Mouse (Mus musculus) neural tube, embryonic 11.5 days (tissue): Measurements from ENCODE around the gene Gdf11. TPM values are rescaled to one million over a fixed set of nuclear protein-coding genes. Genes with fewer than 3 reads are reported as not detected.

Experiments
- ATAC-seq: fragments of 200-750 bp; cut with Nextera tagmentation; 2 replicates; pipeline ENCODE4 v1.8.0; 2017; ENCODE audit warnings: moderate number of reproducible peaks, mild to moderate bottlenecking, moderate TSS enrichment, moderate library complexity; ENCODE audit not compliant: insufficient read depth, low FRiP score, low TSS enrichment
- DNase-seq: peaks from one replicate; pipeline ENCODE4 v3.0.0-alpha.2; 2015; ENCODE audit warnings: low spot score
- H3K27ac ChIP-seq: fragments of 300-500 bp; sonication (generic); 2 replicates; pipeline ENCODE4 v1.5.1; 2014; ENCODE audit warnings: low read depth, mild to moderate bottlenecking, low read length
- H3K27me3 ChIP-seq: fragments of 300-500 bp; sonication (generic); 2 replicates; pipeline ENCODE4 v1.6.1; 2014; ENCODE audit warnings: mild to moderate bottlenecking, low read length, mixed read lengths; ENCODE audit not compliant: control insufficient read depth, insufficient read depth
- H3K36me3 ChIP-seq: fragments of 300-500 bp; sonication (generic); 2 replicates; pipeline ENCODE4 v1.6.1; 2014; ENCODE audit warnings: mild to moderate bottlenecking, low read length, moderate library complexity, mixed read lengths; ENCODE audit not compliant: control insufficient read depth, insufficient read depth
- H3K4me1 ChIP-seq: fragments of 300-500 bp; sonication (generic); 2 replicates; pipeline ENCODE4 v1.6.1; 2014; ENCODE audit warnings: low read length, mixed read lengths; ENCODE audit not compliant: control insufficient read depth, insufficient read depth
- H3K4me2 ChIP-seq: fragments of 300-500 bp; sonication (generic); 2 replicates; pipeline ENCODE4 v1.6.1; 2014; ENCODE audit warnings: low read depth, mild to moderate bottlenecking, moderate library complexity
- H3K4me3 ChIP-seq: fragments of 300-500 bp; sonication (generic); 2 replicates; pipeline ENCODE4 v1.5.1; 2014; ENCODE audit warnings: low read depth, low read length
- H3K9ac ChIP-seq: fragments of 300-500 bp; sonication (generic); 2 replicates; pipeline ENCODE4 v1.6.1; 2014; ENCODE audit warnings: mild to moderate bottlenecking, low read length
- H3K9me3 ChIP-seq: fragments of 300-500 bp; sonication (generic); 2 replicates; pipeline ENCODE4 v1.6.1; 2016; ENCODE audit warnings: low read length; ENCODE audit not compliant: control insufficient read depth
- WGBS: fragments of 180-500 bp; shearing (Covaris S2); extraction: QIAGEN DNeasy Blood & Tissue Kit; methylation state at CpG from one replicate; pipeline ENCODE4 v1.1.7; 2014; 5-methylcytosine and 5-hydroxymethylcytosine counted together
- polyA plus RNA-seq: library from polyadenylated mRNA; unstranded; fragments of >200 nt; fragmentation: Nextera tagmentation; extraction: Ambion mirVana; gene quantifications from 2 replicates; pipeline ENCODE4 v1.2.1, GENCODE M21; 2014

The Gdf11 gene
- polyA plus RNA-seq, 1 experiment from 2014 or later: 17.7 TPM

- H3K9me3 ChIP-seq: no peaks in the 10 kb centered on the region
- H3K4me2 ChIP-seq: no peak overlapping the region
- no peaks in the 10 kb centered on the region for H3K4me1 ChIP-seq
- no peak overlapping the region for H3K4me3 ChIP-seq
- WGBS: 94% methylated on average over 5 of the region's 5 CpGs
- DNase-seq (no peak), ATAC-seq (no peak)
- H3K27me3 ChIP-seq: no peaks in the 10 kb centered on the region
- H3K36me3 ChIP-seq: peaks cover 8% of the 10 kb centered on the region
- H3K27ac ChIP-seq: no peak overlapping the region
- H3K9ac ChIP-seq: no peak overlapping the region
Observed at GRCm38 (mm10) chr10:128843260-128843659, 48.3 kb downstream of the Gdf11 start.

GRCm38 (mm10) chr10:128840612-128841011 lies 50.9 kb downstream of the Gdf11 start:
- H3K4me2 ChIP-seq: no peak overlapping the region
- no peak overlapping the region for H3K4me3 ChIP-seq
- no peak for ATAC-seq
- DNase-seq: no peak
- H3K9ac ChIP-seq: no peak overlapping the region
- H3K27me3 ChIP-seq: no peaks in the 10 kb centered on the region
- no peak overlapping the region for H3K27ac ChIP-seq
- no peaks in the 10 kb centered on the region for H3K9me3 ChIP-seq
- peaks cover 12% of the 10 kb centered on the region for H3K36me3 ChIP-seq
- no peaks in the 10 kb centered on the region for H3K4me1 ChIP-seq

DNA sequence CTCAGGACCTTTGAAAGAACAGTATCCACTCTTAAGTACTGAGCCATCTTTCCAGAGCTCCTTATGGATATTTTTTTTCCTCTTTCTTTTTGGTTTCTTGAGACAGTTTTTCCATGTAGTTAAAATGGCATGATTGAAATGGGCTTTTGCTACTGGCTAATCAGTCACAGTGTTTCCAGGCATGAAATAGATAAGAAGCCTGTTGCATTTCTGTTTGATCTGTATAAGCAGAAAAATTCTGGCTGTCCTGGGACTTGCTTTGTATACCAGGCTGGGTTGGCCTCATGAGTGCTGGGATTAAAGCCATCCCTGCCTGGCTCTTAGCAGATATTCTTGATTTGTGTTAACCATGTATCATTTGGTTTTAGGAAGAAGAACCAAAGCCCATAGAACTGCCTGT lies 52.1 kb downstream of the Gdf11 start:
- no peak overlapping the region for H3K4me3 ChIP-seq
- H3K9me3 ChIP-seq: no peaks in the 10 kb centered on the region
- H3K4me1 ChIP-seq: no peaks in the 10 kb centered on the region
- H3K9ac ChIP-seq: no peak overlapping the region
- no peak overlapping the region for H3K27ac ChIP-seq
- H3K27me3 ChIP-seq: no peaks in the 10 kb centered on the region
- H3K4me2 ChIP-seq: no peak overlapping the region
- peaks cover 12% of the 10 kb centered on the region for H3K36me3 ChIP-seq
- no peak for ATAC-seq
- no peak for DNase-seq

DNA sequence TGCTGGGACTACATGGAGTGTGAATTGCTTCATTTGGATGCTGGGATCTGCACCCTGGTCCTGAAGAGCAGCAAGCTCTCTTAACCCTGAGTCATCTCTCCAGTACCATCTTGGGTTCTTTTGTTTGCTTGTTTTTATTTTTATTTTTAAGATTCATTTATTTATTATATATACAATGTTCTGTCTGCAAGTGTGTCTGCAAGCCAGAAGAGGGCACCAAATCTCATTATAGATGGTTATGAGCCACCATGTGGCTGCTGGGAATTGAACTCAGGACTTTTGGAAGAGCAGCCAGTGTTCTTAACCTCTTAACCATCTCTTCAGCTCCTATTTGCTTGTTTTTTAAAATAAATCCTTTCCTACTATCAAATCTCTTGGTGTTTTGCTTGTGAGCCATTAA lies 54.1 kb downstream of the Gdf11 start:
- Histone ChIP-seq H3K4me1 (no peaks in the 10 kb centered on the region), H3K27ac (no peak overlapping the region), H3K36me3 (peaks cover 13% of the 10 kb centered on the region), H3K4me2 (no peak overlapping the region), H3K9ac (no peak overlapping the region), H3K9me3 (no peaks in the 10 kb centered on the region), H3K4me3 (no peak overlapping the region), H3K27me3 (no peaks in the 10 kb centered on the region)
- DNase-seq: no peak
- no peak for ATAC-seq

Other genes starting within 250 kb of the Gdf11 start
- 4.2 and 5.1 TPM in 2 replicates for gene Ikzf4, start 245.7 kb downstream of the Gdf11 start, polyA plus RNA-seq
- gene Suox, start 217.6 kb downstream of the Gdf11 start, polyA plus RNA-seq: 15.6 and 17.2 TPM in 2 replicates
- 82.2 and 82.9 TPM in 2 replicates for gene Rab5b, start 195.5 kb downstream of the Gdf11 start, polyA plus RNA-seq
- gene Pmel, start 187.5 kb downstream of the Gdf11 start, polyA plus RNA-seq: 4.0 and 4.6 TPM in 2 replicates
- 93.9 and 99.5 TPM in 2 replicates for gene Cdk2, start 186.7 kb downstream of the Gdf11 start, polyA plus RNA-seq
- gene Dgka, start 146.9 kb downstream of the Gdf11 start, polyA plus RNA-seq: 5.8 and 6.2 TPM in 2 replicates
- 47.8 and 50.2 TPM in 2 replicates for gene Pym1, start 143.8 kb downstream of the Gdf11 start, polyA plus RNA-seq
- 0.32 and 0.41 TPM in 2 replicates for gene Mmp19, start 100.8 kb downstream of the Gdf11 start, polyA plus RNA-seq
- gene Dnajc14, start 87.7 kb downstream of the Gdf11 start, polyA plus RNA-seq: 39.3 and 42.8 TPM in 2 replicates
- 16.7 and 16.9 TPM in 2 replicates for gene Tmem198b, start 87.3 kb downstream of the Gdf11 start, polyA plus RNA-seq
- gene Sarnp, start 74.4 kb downstream of the Gdf11 start, polyA plus RNA-seq: 233 and 234 TPM in 2 replicates
- 59.2 and 64.6 TPM in 2 replicates for gene Ormdl2, start 70.1 kb downstream of the Gdf11 start, polyA plus RNA-seq
- 192 and 208 TPM in 2 replicates for gene Cd63, start 9.3 kb upstream of the Gdf11 start, polyA plus RNA-seq
- 10.7 and 11.2 TPM in 2 replicates for gene Rdh5, start 31.2 kb upstream of the Gdf11 start, polyA plus RNA-seq
- 215 and 227 TPM in 2 replicates for gene Bloc1s1, start 32.3 kb upstream of the Gdf11 start, polyA plus RNA-seq
- 4.2 and 4.5 TPM in 2 replicates for gene Itga7, start 42.1 kb upstream of the Gdf11 start, polyA plus RNA-seq
- not detected in 2 replicates for gene Mettl7b, start 69.3 kb upstream of the Gdf11 start, polyA plus RNA-seq
- gene Olfr9, start 97.7 kb upstream of the Gdf11 start, polyA plus RNA-seq: not detected in 2 replicates
- not detected in 2 replicates for gene Olfr763, start 119.1 kb upstream of the Gdf11 start, polyA plus RNA-seq
- not detected in 2 replicates for gene Olfr764-ps1, start 148.2 kb upstream of the Gdf11 start, polyA plus RNA-seq
- gene Olfr765, start 158.3 kb upstream of the Gdf11 start, polyA plus RNA-seq: not detected in 2 replicates
- not detected in 2 replicates for gene Olfr766-ps1, start 177.3 kb upstream of the Gdf11 start, polyA plus RNA-seq
- gene Olfr767, start 191.2 kb upstream of the Gdf11 start, polyA plus RNA-seq: not detected in 2 replicates
- not detected in 2 replicates for gene Olfr768, start 207.7 kb upstream of the Gdf11 start, polyA plus RNA-seq
- gene Olfr769, start 226.1 kb upstream of the Gdf11 start, polyA plus RNA-seq: not detected in 2 replicates
- not detected in 2 replicates for gene Olfr770, start 247.3 kb upstream of the Gdf11 start, polyA plus RNA-seq